Mouse (Mus musculus) small intestine, adult 2 months (tissue): ENCODE measurements around the gene Mb.

Experiments used
- CTCF ChIP-seq: fragments of 200-500 bp; IDR thresholded peaks from 2 replicates; pipeline ENCODE4 v1.5.1; 2012; ENCODE audit warnings: low read depth, mild to moderate bottlenecking, control low read depth, inconsistent platforms, low read length, moderate library complexity, mixed read lengths; ENCODE audit not compliant: insufficient replicate concordance, insufficient read length; ENCODE audit errors: extremely low read depth
- POLR2A ChIP-seq: fragments of 200-500 bp; IDR thresholded peaks from 2 replicates; pipeline ENCODE4 v1.6.1; 2012; ENCODE audit warnings: low read depth, mild to moderate bottlenecking, control low read depth, inconsistent platforms, low read length, moderate library complexity

GRCm38 (mm10) chr15:77094431-77094830, 44.0 kb upstream of the Mb start:
- TF ChIP-seq POLR2A (no peak), CTCF (no peak)
